Mouse (Mus musculus) liver, embryonic 14.5 days (tissue): ENCODE measurements around the gene Nbeal2.

Source experiments
- CTCF ChIP-seq: IDR thresholded peaks from 2 replicates; pipeline ENCODE4 v1.5.1; 2016; ENCODE audit warnings: antibody characterized with exemption, low read depth, control low read depth
- EP300 ChIP-seq: IDR thresholded peaks from 2 replicates; pipeline ENCODE4 v1.6.1; 2016; ENCODE audit warnings: antibody characterized with exemption, low read depth

DNA sequence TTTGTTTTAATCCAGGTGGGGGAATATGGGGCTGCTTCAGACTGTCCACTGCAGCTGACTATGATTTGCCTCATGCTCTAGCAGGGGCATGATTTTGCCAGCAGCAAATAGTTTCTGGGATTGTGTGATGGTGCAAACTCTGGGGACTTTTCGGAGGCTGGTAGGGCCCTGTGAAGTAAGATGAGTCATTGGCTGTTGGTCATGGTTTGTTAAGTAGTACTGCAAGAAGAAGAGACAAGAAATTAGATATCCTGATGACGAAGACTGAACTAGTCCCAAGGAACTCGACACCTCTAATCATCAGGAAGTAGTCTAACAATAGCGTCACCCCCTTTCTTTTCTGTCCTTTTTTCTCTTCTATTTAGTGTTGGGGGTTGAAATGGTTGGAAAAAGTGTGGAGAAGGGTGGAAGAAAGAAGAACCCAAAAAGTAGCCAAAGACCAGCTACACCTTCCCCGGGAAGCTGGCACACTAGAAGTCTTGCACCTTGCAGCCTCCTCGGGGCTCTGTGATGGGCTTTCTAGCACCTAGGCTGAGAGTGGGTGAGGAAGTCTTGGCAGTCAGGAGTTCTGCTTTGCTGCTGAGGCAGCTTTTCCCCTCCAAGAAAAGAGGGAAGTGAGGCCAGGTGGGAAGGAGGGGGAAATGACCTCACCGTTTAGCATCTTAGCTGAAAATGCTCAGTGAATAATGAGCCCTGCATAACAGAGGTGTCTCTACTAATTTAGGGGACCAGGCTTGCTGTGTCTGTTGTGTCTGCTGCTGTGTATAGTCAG lies 27.0 kb upstream of the Nbeal2 start:
- TF ChIP-seq CTCF, result no peak
- no peak for TF ChIP-seq EP300
